Mouse (Mus musculus) layer of hippocampus, adult 8-10 months (tissue): ENCODE measurements around the gene Arhgap27. TPM values are rescaled to one million over a fixed set of nuclear protein-coding genes. Genes with fewer than 3 reads are reported as not detected.

Experiments used
- DNase-seq, 2 experiments: peaks; one replicate each; pipeline ENCODE4 v3.0.0; 2022; ENCODE audit warnings: low spot score in 2 of 2
- total RNA-seq, 4 experiments: library from RNA; stranded (reverse); gene quantifications; 2 replicates each; pipeline ENCODE4 v1.2.4; 2022

The Arhgap27 gene
- total RNA-seq, 4 experiments from 2014 or later, result 9.8 to 19.8 (median 15.6) TPM

DNA sequence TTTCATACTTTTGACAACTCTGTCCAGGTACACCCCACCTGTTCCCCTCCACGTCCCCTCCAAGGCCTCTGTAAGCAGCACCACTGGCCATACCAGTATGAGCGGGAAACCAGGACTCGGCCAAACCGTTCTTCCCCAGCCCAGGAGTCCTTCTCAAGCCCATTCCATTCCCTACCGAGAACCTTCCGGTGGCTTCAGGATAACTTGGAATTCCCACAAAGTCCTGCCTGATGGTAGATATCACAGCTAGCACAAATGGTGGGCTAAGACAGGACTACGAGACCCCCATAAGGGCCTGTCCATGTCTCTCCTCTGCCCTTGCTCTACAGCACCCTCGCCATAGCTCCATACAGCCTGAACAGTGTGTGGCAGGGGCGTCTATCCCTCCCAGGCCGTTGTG lies 5.8 kb downstream of the Arhgap27 start:
- DNase-seq, result no peak

DNA sequence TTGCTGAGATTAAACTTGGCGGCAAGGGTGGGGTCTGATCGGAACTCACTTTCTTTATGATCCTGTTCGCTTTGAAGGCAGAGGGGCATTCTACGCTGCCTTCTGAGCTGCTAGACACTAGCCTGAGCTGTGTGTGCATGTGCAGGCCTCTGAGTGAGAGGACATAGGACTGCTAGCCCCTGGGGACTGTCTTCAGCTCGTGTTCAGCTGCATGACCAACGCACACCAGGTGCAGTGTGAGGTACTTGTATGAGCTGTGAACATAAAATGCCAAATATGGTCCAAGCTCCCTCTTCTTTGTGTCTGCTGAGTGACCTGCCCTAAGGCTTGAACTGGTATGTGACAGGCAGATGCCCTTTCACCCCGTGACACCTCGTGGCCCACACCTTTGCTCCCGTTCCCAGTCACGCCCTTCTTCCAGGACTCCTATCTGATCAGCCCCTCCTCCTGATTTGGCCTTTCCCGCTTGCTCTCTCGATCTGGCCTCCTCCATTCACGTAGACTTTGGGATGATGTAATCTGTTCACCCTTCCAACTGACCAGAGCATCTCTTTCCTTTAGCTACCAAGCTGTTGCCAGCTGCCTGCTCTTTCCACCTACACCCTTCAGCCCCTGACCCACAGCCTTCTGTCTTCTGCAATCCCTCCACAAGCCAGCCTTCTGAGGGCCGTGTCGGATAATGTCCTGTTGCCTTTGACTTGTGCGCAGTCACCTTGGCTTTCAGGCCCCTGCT lies 6.4 kb downstream of the Arhgap27 start:
- DNase-seq, result no peak

DNA sequence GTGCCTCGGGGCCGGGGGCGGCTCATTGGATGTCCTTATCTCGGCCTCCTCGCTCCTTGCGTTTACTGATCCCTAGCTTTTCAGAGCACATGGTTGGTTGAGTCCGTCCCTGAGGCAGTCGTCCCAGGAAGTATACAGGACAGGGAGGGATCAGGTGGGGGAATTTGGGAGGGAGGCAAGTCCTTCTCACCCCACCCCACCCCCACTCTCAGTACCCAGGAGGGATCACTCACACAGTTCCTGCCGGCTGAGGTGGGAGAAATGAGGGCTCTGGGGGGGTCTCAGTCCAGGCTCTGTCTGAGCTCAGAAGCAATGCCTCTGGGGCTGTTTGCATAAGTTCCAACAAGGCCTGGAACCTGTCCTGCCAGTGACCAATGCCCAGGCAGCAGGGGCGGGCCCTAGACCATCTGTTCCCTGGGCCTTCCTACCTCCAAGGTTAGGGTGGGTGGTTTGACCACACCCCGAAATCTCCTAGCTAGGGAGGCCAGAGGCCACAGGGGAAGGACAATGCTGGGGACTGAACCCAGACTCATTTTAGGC lies 7.4 kb downstream of the Arhgap27 start:
- no peak for DNase-seq

DNA sequence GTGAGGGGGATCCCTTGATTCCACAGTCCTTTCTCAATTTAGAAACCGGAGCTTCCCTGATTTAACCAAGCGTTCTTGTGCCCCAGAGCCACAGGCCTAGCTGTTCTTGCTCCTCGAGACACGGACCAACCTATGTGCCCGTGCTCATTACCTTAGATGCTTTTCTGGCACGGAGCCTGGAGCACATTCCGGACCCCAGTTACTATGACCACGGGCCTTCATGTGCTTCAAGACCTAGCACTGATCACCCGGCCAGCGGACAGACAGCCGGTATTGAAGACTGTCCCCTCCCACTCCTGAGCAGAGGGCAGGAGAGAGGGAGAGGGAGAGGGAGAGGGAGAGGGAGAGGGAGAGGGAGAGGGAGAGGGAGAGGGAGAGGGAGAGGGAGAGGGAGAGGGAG lies 8.2 kb downstream of the Arhgap27 start:
- DNase-seq, result no peak

DNA sequence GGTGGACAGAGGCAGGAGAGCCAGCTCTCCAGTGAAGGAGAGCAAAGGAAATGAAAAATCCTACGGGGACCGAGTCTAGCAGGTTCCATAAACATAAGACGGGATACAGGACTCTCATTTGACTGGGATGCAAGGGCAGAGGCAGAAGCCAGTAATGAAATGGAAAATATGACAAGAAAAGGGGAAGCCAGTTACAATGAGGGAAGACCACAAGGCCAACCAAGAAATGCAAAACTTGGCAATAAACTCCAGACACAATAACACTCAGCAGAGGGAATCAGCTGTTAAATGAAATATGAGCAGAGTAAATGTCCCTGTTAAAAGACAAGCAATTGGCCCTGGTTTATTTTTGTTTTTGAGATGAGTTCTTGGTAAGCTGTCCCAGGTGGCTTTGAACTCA lies 9.5 kb downstream of the Arhgap27 start:
- no peak for DNase-seq

DNA sequence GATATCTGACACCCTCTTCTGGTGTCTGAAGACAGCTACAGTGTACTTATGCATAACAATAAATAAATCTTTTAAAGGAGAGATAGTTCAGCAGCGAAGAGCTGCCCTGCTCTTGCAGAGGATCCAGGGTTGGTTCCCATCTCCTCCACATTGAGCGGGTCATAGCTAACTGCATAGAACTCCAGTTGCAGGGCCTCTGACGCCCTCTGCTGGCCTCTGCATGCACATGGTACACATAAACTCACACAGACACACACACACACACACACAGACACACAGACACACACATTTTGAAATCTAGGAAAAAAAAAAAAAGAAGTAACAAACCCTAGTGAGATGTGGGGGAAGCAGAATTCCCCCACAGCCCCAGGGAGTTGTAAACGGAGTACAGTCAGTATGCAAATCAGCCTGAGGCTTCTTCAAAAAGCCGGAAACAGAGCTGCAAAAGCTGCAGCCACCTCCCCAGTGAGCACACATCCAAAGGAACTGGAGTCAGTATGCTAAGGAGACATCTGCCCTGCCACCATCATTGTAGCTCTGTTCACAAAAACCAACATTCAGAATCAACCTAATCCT lies 11.2 kb downstream of the Arhgap27 start:
- DNase-seq, result no peak

DNA sequence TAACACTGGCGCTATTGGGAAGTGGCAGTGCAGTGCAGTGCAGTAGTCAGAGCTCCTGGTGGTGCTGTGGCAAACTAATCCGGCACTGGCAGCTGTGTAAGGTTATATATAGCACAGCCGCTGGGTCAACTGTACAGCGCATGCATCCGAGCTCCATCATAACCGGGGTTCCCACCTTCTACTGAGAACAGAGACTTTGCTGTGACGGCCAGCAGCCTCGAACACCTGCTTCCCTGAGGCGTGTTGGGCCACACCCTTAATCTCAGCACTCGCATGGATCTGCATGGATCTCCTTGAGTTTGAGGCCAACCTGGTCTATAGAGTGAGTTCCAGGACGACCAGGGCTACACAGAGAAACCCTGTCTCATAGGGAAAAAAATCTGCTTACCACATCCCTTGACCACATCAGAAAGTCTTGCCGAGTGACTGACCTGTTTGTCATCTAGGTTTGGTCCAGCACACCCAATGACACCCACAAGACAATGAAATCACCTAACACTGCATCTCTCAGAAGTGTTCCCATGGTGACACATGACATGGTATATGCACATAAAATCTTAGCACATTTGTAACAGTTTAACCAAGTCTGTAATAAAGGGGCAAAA lies 12.7 kb downstream of the Arhgap27 start:
- DNase-seq, result no peak

DNA sequence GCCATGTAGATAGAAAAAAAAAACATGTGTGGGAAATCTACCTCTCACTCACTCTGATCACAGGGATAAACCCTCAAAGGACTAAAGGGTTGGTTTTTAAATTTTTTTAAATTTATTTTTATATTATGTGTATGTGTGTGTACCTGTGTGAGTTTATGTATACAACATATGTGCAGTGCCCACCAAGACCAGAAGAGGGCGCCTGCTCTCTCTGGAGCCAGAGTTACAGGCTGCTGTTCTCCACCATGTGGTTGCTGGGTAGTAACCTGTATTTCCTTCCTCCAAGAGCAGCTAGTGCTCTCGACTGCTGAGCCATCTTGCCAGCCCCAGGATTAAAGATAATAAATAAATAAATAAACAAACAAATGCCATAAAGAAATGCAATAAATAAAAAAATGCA lies 13.8 kb downstream of the Arhgap27 start:
- no peak for DNase-seq

DNA sequence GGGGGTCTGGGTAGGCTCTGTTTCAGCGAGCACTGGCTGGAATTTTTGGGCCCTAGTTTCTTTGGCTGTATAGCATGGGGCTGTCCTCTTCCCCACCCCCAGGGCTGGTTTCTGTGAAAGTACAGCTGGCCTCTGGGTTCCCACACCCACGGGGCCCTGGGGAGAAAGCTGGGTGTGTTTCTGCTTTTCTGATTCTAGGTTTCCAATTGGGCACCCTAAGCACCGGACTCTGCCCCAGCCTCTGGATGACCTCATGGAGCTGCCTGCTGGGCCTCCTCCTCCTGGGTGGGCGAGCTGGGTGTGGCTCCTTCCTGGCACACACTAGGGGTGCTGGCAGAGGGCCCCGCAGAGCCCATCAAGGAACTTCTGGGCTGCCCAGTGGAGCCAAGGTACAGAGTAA lies 16.8 kb downstream of the Arhgap27 start:
- DNase-seq, result no peak

DNA sequence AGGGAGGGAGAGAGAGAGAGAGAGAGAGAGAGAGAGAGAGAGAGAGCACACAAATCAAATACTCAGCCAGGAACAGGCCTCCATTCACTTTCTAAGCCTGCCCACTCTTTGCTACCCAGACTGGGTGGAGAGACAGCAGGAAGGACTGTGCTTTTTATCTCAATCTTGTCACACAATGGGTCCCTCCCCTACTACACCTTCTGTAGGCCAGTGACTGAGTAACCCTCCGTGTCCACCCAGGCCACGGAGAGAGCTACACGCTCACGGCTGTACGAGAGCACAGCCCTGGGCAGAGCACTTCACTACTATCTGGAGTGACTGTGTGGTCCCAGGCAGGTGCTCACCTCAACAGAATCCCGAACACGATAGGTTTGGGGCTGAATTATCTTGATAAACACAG lies 17.3 kb downstream of the Arhgap27 start:
- no peak for DNase-seq

DNA sequence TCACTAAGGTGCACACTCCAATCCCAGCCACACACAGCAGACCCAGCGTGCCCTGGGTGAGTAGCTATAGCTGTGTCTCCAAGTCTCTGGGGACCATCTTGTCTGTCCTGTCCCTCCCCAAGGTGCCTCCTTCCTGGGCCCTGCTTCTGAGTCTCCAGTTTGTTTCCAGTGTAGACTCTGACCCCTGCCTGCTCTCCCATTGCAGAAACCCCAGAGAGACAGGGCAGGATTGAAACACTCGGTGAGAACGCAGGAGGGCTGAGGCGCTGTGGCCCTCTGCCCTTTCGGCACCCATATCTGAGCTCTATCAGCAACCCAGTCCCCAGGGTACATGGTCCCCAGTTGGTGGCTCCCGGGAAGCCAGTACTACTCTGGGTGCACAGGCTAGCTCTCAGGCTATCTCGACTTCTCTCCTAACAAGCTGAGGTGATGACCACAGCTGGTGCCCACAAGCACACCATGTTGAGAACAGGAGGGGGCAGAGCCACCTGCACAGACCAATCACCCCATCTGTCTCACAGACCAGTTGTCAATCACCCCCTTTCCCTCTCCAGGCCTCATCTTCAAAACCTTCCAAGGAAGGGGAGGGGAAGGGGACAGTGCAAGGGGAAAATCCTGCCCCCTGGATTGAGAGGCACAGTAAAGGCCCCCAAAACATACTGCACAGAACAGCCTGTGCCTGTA lies 17.9 kb downstream of the Arhgap27 start:
- no peak for DNase-seq

DNA sequence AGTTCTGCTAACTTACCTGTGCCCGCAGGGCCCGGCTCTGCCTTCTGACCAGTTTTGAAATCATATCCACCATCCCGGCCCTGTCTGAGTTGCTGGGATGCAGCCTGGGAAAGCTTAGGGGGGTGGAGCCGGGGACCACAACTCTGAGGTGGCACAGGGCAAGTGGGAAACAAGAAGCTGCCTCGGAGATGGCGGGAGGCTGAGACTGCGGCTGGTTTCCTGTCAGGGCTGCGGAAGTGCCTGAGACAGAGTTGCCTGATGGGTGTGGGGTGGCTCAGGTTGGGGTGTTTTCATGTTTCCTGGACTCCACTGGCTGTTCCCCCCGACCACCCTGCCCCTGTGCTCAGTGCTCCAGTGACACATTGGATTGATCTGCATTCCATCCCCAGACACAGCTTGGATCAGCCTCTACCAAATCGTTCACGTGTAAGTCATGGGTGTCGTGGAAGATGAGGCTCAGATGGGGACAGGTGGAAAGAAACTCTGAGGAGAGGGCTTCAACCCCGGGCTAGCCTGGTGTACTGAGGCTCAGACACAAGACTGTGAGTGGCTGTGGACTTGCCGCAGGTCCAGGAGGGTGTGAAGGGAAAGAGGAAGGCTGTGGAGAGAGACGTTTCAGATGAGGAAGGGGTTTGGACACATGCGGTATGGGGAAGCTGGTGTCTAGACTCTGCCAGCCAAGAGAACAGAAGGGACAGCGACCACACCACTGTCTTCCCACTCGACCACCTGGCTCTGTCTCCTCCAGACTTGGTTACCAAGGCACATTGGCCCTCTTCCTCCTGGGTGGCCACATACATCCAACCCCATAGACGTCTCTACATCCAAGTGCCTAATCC lies 18.8 kb downstream of the Arhgap27 start:
- DNase-seq, result no peak

DNA sequence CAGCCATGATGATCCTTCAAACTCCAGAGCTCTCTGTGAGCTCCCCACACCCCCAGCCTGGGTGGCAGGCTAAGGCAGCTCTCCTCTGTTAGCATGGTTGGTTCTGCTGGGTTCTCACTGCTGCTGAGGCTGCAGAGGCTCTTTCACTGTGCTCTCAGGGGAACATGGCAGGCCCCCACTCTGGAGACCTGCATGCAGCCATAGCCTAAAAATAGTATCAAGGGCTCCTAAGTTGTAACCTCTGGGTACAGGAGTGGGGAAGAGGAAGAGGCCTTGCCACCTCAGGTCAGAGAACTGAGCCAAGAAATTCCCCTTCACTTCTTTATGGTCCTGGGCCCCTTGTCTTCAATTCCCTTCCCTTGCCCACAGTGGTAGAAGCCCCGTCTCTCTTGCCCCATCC lies 19.6 kb downstream of the Arhgap27 start:
- no peak for DNase-seq

DNA sequence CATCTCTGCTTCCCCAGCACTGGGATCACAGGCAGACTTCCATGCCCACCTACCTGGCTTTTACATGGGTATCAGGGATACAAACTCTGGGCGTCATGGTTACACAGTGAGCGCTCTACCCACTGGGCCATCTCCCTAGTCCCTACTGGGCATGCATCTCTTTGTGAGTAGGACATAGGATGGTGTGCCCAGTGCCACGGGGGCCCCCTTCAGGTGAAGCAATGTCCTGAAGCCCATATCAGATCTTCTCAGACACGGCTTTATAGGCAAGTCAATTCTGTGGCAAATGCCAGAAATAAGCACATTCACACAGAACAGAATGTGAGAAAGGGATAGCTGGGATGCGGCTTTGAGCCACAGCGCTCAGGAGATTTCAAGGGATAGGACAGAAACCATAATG lies 20.4 kb downstream of the Arhgap27 start:
- DNase-seq, result no peak

DNA sequence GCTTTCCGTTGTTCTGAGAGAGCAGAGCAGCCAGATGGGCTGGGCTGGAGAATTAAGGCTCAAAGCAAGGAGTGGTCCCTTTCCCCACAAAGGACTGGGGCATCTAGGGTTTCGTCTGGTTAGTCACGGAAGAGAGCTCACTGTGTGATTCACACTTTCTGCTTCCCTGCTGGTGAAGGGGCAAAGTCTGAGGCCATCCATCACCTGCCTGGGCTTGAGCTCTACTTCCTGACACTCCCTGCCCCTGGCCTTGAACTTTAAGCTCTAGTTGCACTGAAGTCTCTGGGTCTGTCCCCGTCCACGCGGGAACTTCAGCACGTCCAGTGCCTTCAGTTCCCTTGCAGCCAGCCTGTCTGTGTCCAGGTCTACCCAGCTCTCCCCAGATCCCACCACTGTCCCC lies 22.8 kb downstream of the Arhgap27 start:
- no peak for DNase-seq

DNA sequence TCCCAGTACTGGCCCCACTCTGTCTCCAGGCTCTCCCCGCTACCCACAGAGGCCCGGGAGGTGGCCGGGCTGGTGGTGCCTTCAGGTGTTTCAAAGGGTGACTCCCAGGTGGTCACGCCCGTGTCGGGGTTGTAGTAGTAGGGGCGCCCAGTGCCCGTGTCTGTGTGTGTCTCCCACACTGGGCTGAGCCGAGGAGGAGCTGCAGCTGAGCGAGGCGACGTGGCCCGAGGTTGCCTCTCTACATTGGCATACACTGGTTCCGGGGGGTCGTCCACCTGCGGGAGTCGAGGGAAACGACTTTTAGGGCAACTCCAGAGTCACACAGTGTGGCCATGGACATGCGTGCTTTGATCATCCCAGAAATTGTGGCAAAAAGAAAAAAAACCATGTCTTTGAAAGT lies 23.4 kb downstream of the Arhgap27 start:
- no peak for DNase-seq

DNA sequence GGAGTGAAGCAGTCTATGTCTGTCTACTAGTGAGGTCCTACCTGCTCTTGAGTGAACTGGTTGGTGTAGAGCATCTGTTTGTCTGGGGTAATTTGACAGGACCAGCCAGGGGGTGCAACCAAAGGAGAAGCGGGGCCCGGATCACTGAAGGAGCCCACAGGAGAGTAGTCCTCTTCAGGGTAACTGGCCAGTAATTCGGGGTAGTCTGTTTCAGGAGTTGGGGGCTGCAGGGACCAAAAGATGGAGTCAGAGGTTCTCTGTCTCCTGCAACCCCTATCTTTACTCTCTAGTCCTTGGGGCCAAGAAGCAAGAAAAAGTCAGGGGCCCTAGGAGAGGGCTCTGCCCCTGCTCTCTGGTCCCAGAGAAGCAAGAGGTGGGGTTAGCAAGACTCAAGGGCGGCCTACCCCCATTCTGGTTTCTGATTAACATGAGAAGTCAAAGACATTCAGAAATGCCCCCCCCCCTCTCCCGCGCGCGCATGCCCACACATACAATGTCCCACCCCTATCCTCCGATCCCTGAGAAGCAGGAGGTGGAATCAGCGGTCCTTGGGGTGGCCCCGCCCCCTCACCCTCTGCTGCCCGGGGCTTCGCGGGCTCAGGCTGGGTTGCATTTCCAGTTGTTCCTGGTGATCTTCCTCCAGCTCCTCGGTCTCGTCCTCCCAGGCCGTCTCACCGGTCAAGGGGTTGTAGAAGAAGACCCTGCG lies 23.9 kb downstream of the Arhgap27 start:
- DNase-seq, result no peak

DNA sequence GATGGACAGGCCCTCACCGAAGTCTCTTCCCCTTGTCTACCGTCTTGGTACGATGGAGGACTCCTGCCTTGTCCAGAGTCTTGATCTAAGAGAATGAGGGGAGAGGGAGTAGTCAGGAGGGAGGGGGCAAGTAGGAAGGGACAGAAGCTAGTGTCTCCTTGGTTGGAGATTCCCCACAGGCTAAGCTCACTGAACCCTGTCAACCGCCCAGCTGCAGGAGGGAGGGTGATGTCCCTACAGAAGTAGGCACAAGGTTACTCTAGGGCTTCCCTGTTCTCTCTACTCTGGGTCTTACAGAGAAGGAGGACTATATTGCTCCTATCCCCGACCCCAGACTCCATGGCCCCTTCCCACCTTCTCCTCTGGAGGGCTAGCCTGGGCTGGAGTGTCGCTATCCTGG lies 24.8 kb downstream of the Arhgap27 start:
- DNase-seq, result no peak

DNA sequence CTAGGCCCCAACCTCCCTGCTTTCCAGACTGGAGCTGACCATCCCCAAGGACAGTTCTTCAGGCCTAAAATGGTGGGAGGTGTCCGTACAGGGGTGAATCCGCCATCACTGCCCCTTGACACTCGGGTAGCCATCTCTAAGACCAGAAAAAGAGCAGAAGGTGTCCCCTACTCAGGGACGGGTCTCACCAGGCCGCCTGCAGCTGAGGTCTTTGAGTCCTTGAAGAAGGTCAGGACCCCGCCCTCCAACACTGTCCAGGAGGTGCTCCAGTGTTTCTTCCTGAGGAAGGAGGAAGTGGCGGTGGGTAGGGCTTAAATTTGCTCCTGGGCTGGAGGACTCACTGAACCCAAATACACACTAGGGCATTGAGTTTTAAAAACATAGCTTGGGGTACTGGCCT lies 25.4 kb downstream of the Arhgap27 start:
- no peak for DNase-seq

DNA sequence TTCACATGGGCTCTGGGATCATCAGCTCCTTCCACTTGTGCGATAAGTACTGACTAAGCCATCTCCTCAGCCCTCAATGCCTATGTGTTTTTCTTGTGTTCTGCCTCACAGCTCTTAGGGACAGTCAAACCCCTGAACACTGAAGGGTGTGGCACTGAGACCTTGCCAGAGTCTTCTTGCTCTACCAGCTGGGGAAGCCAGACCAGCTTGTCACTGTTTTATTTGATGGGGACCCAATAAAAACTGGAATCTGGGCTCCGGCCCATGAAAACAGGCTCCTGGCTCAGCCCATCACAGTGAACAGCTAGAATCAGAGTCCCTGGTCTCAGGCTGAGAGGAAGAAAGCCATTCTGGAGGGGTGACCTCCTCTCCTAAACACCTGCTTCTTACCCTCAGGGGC lies 26.3 kb downstream of the Arhgap27 start:
- no peak for DNase-seq

DNA sequence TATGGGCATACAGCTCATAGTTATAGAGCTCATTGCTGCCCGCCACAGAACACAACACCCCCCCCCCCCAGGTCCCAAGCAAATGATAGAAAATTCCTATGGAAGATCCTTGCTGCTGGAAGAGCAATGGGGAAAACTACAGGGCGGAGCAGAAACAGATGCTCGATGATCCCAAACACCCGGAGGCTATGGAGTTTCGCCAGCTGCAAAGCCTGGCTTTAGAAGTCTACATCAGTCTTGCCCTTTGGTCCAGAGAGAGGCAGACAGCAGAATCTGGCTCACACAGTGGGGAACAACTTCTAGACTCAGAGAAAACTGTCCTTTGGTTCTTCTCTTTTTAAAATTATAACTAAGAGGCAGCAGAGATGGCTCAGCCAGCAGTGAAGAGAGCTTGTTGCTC lies 27.9 kb downstream of the Arhgap27 start:
- DNase-seq, result no peak
